Mouse (Mus musculus): ENCODE measurements around the gene Slc35f5.

DNA sequence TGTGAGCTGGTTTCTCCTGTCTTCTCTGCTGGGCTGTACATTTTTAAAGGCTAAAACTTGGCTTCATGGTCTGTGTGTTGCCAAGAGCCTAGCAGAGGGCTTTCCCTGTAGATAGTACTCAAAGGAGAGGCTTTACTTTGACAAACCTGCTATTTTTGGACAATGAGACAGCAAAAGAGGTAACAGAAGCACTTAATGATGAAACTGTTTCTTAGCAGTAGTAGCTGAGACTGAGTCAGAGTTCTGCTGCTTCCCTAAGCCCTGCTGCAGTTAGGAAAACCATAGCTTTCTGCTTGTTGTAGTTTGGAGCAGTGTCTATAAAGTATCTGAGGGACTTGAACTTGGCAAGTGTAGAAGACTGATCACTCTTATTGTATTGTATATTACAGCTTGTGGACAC lies 16.6 kb downstream of the Slc35f5 start:
- no peak for TF ChIP-seq CTCF (IDR thresholded peaks at IDR 0.05; ENCODE audit: borderline replicate concordance, insufficient read depth, low read length)
- no peak for TF ChIP-seq POLR2A (IDR thresholded peaks at IDR 0.05; ENCODE audit: low read depth, low read length)

All from embryonic fibroblast, embryonic 13.5 days (primary cell).